Mouse (Mus musculus) adrenal gland, adult (tissue): ENCODE data around the gene Ngb.
A peak's percentile ranks its signal among the peaks of the same experiment; 100 is the strongest.

Experiments used
- DNase-seq, 2 experiments: peaks; one replicate each; pipeline ENCODE4 v3.0.0; 2022 to 2023; ENCODE audit warnings: low spot score in 1 of 2; ENCODE audit not compliant: inconsistent age in 2 of 2

Gene Ngb

GRCm38 (mm10) chr12:87093249-87093648, 9.1 kb downstream of the Ngb start:
- DNase-seq: no peak

GRCm38 (mm10) chr12:87091916-87092315, 10.4 kb downstream of the Ngb start:
- no peak for DNase-seq

GRCm38 (mm10) chr12:87089701-87090100, 12.6 kb downstream of the Ngb start:
- DNase-seq: no peak

- DNase-seq: no peak
Measured at GRCm38 (mm10) chr12:87089255-87089654, 13.1 kb downstream of the Ngb start.

GRCm38 (mm10) chr12:87088331-87088730, 14.0 kb downstream of the Ngb start:
- DNase-seq: no peak

- no peak for DNase-seq
Measured at GRCm38 (mm10) chr12:87087236-87087635, 15.1 kb downstream of the Ngb start.

- DNase-seq: no peak
Measured at GRCm38 (mm10) chr12:87082797-87083196, 19.5 kb downstream of the Ngb start.

- no peak for DNase-seq
Measured at GRCm38 (mm10) chr12:87076610-87077009, 25.7 kb downstream of the Ngb start.

GRCm38 (mm10) chr12:87070520-87070919, 31.8 kb downstream of the Ngb start:
- DNase-seq: no peak

GRCm38 (mm10) chr12:87066429-87066828, 35.9 kb downstream of the Ngb start:
- no peak for DNase-seq

GRCm38 (mm10) chr12:87065446-87065845, 36.9 kb downstream of the Ngb start:
- DNase-seq: no peak

- peak; percentile 32 to 33 for DNase-seq
Measured at GRCm38 (mm10) chr12:87057066-87057465, 45.3 kb downstream of the Ngb start.

GRCm38 (mm10) chr12:87054873-87055272, 47.5 kb downstream of the Ngb start:
- no peak for DNase-seq

GRCm38 (mm10) chr12:87052661-87053321, 49.5 kb downstream of the Ngb start:
- DNase-seq: peak; percentile 70 to 93

- no peak for DNase-seq
Measured at GRCm38 (mm10) chr12:87047536-87047935, 54.8 kb downstream of the Ngb start.
